In genomic region chr2:126520828-126521227, GRCm38 (mm10) we compare ENCODE assay signal across 9 mouse cellular contexts. TPM values are rescaled to one million over a fixed set of nuclear protein-coding genes. Genes with fewer than 3 reads are reported as not detected.
A peak's percentile ranks its signal among the peaks of the same experiment; 100 is the strongest.
DNase-seq lines count a peak whose midpoint lies in the region; ATAC-seq and TF ChIP-seq lines count a peak whose summit lies in the region.
"Had no signal": no experiment of that assay in that cellular context is flagged by ENCODE, and none has a peak within 500 bp of the region (broad histone marks: within the 10 kb centered on the region; RNA-seq: fewer than 3 reads in every experiment).

No protein-coding gene starts in this region.

- 14% methylated on average over 7 of the region's 7 CpGs for WGBS in embryonic facial prominence, embryonic 11.5 days
- 15% methylated on average over 7 of the region's 7 CpGs for WGBS in embryonic facial prominence, embryonic 10.5 days
- 13% methylated on average over 7 of the region's 7 CpGs for WGBS in lung, embryonic 14.5 days

- no peak overlapping the region for H3K27ac ChIP-seq in embryonic facial prominence, embryonic 11.5 days (replicated peaks; ENCODE audit: low read depth, low read length)
- H3K27ac ChIP-seq in embryonic facial prominence, embryonic 10.5 days (replicated peaks), result no peak overlapping the region
- no peak overlapping the region for H3K27ac ChIP-seq in lung, embryonic 14.5 days (ENCODE audit: low read depth)

- no peak overlapping the region for H3K4me3 ChIP-seq in embryonic facial prominence, embryonic 11.5 days (ENCODE audit: low read depth, low read length)
- H3K4me3 ChIP-seq in embryonic facial prominence, embryonic 10.5 days, result no peak overlapping the region
- no peak overlapping the region for H3K4me3 ChIP-seq in lung, embryonic 14.5 days (ENCODE audit: low read depth, low read length)

- intact Hi-C loops in gastrocnemius, postnatal 14 days (cut with DNase I; ENCODE audit: low total_unique reads), result loop anchor here (10.0 kb wide), 1 partner anchor 626 kb away; no protein-coding TSS in a partner anchor

- no peak overlapping the region for H3K9ac ChIP-seq in embryonic facial prominence, embryonic 11.5 days (replicated peaks; ENCODE audit: low read length)
- H3K9ac ChIP-seq in lung, embryonic 14.5 days, result no peak overlapping the region

- peak; percentile 85 for TF ChIP-seq CTCF in lung, embryonic 14.5 days (IDR thresholded peaks at IDR 0.05; ENCODE audit: low read depth)

- no peak for ATAC-seq in embryonic facial prominence, embryonic 11.5 days (replicated peaks; ENCODE audit: insufficient number of reproducible peaks, low FRiP score, low TSS enrichment, low read depth)
- ATAC-seq in lung, embryonic 14.5 days (ENCODE audit: insufficient read depth), result 0 out of 2 replicates have a peak, but pooled peaks have one; percentile 44
- peak; percentile 72; the same call in 1 of the 2 replicates for ATAC-seq in erythroblast, adult 5-6 weeks (replicated peaks; ENCODE audit: low FRiP score, poor library complexity, severe bottlenecking)

- no peak overlapping the region for H3K4me2 ChIP-seq in embryonic facial prominence, embryonic 11.5 days (ENCODE audit: low read depth, low read length)
- no peak overlapping the region for H3K4me2 ChIP-seq in lung, embryonic 14.5 days

- no peaks in the 10 kb centered on the region for H3K36me3 ChIP-seq in embryonic facial prominence, embryonic 11.5 days (replicated peaks; ENCODE audit: control insufficient read depth, insufficient read depth, low read depth, low read length)
- H3K36me3 ChIP-seq in embryonic facial prominence, embryonic 10.5 days (replicated peaks), result no peaks in the 10 kb centered on the region
- no peaks in the 10 kb centered on the region for H3K36me3 ChIP-seq in lung, embryonic 14.5 days (ENCODE audit: insufficient read depth)

- no peaks in the 10 kb centered on the region for H3K9me3 ChIP-seq in embryonic facial prominence, embryonic 11.5 days (replicated peaks; ENCODE audit: control insufficient read depth, low read length)
- no peaks in the 10 kb centered on the region for H3K9me3 ChIP-seq in embryonic facial prominence, embryonic 10.5 days
- no peaks in the 10 kb centered on the region for H3K9me3 ChIP-seq in lung, embryonic 14.5 days (ENCODE audit: low read depth, low read length)

- H3K4me1 ChIP-seq in embryonic facial prominence, embryonic 11.5 days (ENCODE audit: control insufficient read depth, insufficient read depth, low read length), result no peaks in the 10 kb centered on the region
- H3K4me1 ChIP-seq in embryonic facial prominence, embryonic 10.5 days, result no peaks in the 10 kb centered on the region
- no peaks in the 10 kb centered on the region for H3K4me1 ChIP-seq in lung, embryonic 14.5 days (ENCODE audit: insufficient read depth)

- DNase-seq in embryonic facial prominence, embryonic 11.5 days (ENCODE audit: low spot score), result peak; percentile 72
- DNase-seq in embryonic facial prominence, embryonic 10.5 days (ENCODE audit: low spot score), result no peak
- peak; percentile 84 for DNase-seq in lung, embryonic 14.5 days
- no peak for DNase-seq in lung, postnatal 14 days
- DNase-seq in naive thymus-derived CD4-positive, alpha-beta T cell, adult 2 months (ENCODE audit: low read depth), result peak; percentile 72
- DNase-seq in urinary bladder, postnatal 4 days (ENCODE audit: low spot score in 2 of 2), result no peak
- DNase-seq in gastrocnemius, postnatal 14 days, result no peak

- no peaks in the 10 kb centered on the region for H3K27me3 ChIP-seq in embryonic facial prominence, embryonic 11.5 days (ENCODE audit: control insufficient read depth, insufficient read depth, low read length)
- H3K27me3 ChIP-seq in embryonic facial prominence, embryonic 10.5 days (replicated peaks; ENCODE audit: low read depth, poor library complexity, severe bottlenecking), result no peaks in the 10 kb centered on the region
- no peaks in the 10 kb centered on the region for H3K27me3 ChIP-seq in lung, embryonic 14.5 days (ENCODE audit: insufficient read depth, low read length)

RNA-seq across cellular contexts. Expression of gene Atp8b4, which starts 20.4 kb away (rescaled TPM):
- polyA plus RNA-seq in embryonic facial prominence, embryonic 11.5 days (2014; fragmentation: Nextera tagmentation; extraction: Ambion mirVana), result 2.1 and 2.6 TPM in 2 replicates
- polyA plus RNA-seq in embryonic facial prominence, embryonic 10.5 days (2016; fragmentation: Nextera tagmentation; extraction: Ambion mirVana), result 0.52 and 1.3 TPM in 2 replicates
- 0.39 and 0.50 TPM in 2 replicates for polyA plus RNA-seq in lung, embryonic 14.5 days (2014; fragmentation: Nextera tagmentation; extraction: Ambion mirVana)
- total RNA-seq in erythroblast, adult 5-6 weeks (2015; ENCODE audit: low replicate concordance), result 46.8 and 55.1 TPM in 2 replicates
- total RNA-seq in erythroblast, adult 5-6 weeks (2017; ENCODE audit: low replicate concordance), result 33.0 and 44.0 TPM in 2 replicates
- under 1 TPM; 0.27 to 0.31 TPM for total RNA-seq in gastrocnemius, postnatal 14 days (2021)
- total RNA-seq: layer of hippocampus, adult 18-20 months had no signal

RNA-seq across cellular contexts. Expression of gene Slc27a2, which starts 31.4 kb away (rescaled TPM):
- polyA plus RNA-seq in embryonic facial prominence, embryonic 11.5 days (2014; fragmentation: Nextera tagmentation; extraction: Ambion mirVana), result 4.4 and 4.6 TPM in 2 replicates
- polyA plus RNA-seq in embryonic facial prominence, embryonic 10.5 days (2016; fragmentation: Nextera tagmentation; extraction: Ambion mirVana), result 1.5 and 3.8 TPM in 2 replicates
- 1.3 TPM in 2 replicates for polyA plus RNA-seq in lung, embryonic 14.5 days (2014; fragmentation: Nextera tagmentation; extraction: Ambion mirVana)
- not detected in 2 replicates for total RNA-seq in erythroblast, adult 5-6 weeks (2015; ENCODE audit: low replicate concordance)
- total RNA-seq in erythroblast, adult 5-6 weeks (2017; ENCODE audit: low replicate concordance), result not detected in 2 replicates
- under 1 TPM in 1 of 2 experiments, not detected in 1; 0.21 TPM for total RNA-seq in gastrocnemius, postnatal 14 days (2021)

Comparison
In these comparisons a context has a peak if more than half of its experiments do, and no peak if none do; other contexts are left out.
1. DNase-seq: peak in embryonic facial prominence, embryonic 11.5 days (single experiment), lung, embryonic 14.5 days (single experiment) and naive thymus-derived CD4-positive, alpha-beta T cell, adult 2 months (single experiment); none in embryonic facial prominence, embryonic 10.5 days (single experiment), lung, postnatal 14 days (single experiment), urinary bladder, postnatal 4 days (0 of 2) and gastrocnemius, postnatal 14 days (single experiment).